Mouse (Mus musculus) right cerebral cortex, postnatal 4 days (tissue): ENCODE results near the gene Rin3.

Experiments
- DNase-seq: peaks from one replicate; pipeline ENCODE4 v3.0.0-alpha.2; 2022

Gene Rin3

DNA sequence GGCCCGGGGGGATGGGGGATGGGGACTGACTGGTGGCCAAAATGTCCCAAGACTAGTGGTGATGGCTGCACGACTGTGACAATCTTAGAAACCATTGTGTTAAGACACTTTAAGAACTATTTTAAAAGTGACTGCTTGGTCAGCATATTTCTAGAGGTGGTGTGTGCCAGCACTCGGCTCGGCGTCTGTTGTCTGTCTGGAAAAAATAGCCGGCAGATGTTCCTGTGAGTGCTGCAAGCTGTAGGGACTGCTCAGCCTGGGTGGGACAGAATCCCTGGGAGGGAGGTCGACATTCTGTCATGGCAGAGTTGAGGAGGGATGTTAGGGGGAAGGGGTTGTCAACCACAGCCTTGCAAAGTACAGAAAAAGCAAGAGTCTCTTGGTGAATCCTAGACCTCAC is 21.0 kb downstream of the Rin3 start:
- DNase-seq: no peak

DNA sequence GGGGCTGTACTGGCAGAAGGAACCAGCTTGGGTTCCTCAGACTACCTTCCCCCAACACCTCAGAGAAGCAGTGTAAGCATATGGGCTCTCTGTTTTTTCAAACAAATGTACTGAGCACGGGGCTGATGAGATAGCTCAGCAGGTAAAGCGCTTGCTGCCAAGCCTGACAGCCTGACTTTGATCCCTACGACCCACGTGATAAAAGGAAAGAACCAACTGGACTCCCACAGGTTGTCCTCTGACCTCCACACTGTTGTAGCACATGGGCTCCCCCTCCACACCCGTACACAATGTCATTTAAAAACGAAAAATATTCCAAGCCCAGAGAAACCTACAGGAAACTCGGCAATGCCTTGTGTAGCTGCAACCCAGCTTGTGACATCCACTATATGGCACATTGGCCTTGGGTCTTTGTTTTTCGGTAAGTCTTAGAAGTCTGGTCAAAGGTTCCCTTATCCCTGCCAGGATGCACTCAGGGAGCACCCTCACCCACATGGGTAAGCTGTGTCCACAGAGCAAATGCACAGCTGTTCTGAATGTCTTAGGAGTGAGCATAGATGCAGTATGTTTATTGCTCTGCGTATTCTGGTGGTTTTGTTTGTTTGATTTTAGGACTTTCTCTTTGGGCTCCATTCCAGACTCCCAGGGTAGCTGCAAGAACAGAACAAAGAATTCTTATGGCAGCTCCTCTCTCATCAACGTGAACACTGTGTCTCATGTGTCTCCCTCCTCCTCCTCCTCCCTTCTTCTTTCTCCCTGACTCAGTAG is 22.4 kb downstream of the Rin3 start:
- DNase-seq: no peak

- DNase-seq: peak; percentile 58
These were observed 25.2 kb downstream of the Rin3 start for GRCm38 (mm10) chr12:102308001-102308456.

GRCm38 (mm10) chr12:102308457-102309011 is 25.7 kb downstream of the Rin3 start:
- DNase-seq: peak; percentile 49

DNA sequence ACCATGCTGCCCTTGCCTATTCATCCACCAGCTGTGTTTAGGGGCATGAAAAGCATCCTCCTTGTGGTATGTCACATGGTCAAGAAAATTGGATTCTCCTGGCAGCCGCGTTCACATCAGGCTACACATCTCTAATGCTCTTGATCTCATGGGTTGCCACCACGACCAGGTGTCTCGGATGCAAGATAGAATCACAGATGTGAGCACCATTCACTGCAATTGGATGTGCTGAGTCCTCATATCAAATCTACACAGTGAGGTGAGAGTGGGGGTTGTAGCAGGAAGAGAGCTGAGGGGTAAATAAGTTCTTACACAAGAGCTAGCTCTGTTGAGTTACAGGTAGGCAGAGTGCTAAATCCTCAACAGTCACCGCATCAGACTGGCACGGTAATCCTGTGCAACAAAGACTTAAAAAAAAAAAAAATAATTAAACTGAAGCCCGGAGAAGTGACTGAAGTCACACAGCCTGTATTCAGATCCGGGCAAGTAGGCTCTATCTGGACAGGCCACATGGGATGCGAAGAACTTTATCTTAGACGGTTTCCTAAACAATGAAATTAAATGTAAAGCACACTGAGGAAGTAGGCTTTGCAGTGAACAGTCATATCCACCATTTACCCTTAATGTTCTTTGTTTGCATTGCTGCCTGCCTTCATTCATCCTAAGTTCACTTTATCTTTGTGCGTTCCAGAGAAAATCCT is 26.4 kb downstream of the Rin3 start:
- DNase-seq: no peak

DNA sequence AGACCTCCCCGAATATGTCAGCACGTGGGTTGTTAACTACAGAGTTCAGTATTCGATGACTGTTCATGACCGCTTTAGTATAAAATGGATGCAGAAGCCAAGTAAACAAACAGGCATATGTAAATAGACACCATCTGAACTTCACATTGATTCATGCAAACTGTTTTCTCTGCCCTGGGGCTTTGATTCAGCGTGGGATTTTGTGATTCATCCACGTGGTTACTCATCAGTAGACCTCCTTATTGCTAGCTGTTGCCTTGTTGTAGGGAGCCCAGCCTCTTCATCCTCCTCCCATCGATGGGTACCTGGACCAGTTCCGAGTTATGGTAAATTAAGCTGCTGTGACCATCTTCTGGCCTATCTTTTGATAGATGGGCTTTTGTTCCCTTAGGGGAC is 26.9 kb downstream of the Rin3 start:
- DNase-seq: no peak

- DNase-seq: no peak
These were observed 27.4 kb downstream of the Rin3 start for GRCm38 (mm10) chr12:102310261-102310660.

GRCm38 (mm10) chr12:102311454-102311853 is 28.6 kb downstream of the Rin3 start:
- DNase-seq: no peak

DNA sequence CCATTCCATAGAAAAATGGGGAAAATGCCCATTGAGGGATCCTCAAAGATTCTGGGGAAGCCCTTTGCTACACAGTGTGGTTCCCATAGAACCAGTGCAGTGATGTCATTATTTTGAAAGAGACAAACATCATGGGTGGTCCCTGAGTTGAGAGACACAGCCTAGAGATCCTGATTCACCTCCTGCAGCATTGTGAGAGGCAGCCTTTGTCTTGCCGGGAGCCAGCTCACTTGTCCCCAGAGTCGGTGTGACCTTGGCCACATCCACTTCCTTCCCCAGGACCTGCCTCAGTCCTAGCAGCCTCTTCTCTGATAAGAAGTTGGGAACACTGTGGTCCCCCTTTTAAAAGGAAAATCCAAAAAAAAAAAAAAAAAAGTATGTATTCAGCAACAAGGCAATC is 36.3 kb downstream of the Rin3 start:
- DNase-seq: no peak

GRCm38 (mm10) chr12:102319899-102320298 is 37.1 kb downstream of the Rin3 start:
- DNase-seq: no peak

GRCm38 (mm10) chr12:102320322-102320721 is 37.5 kb downstream of the Rin3 start:
- no peak for DNase-seq

GRCm38 (mm10) chr12:102321064-102321728 is 38.3 kb downstream of the Rin3 start:
- no peak for DNase-seq

DNA sequence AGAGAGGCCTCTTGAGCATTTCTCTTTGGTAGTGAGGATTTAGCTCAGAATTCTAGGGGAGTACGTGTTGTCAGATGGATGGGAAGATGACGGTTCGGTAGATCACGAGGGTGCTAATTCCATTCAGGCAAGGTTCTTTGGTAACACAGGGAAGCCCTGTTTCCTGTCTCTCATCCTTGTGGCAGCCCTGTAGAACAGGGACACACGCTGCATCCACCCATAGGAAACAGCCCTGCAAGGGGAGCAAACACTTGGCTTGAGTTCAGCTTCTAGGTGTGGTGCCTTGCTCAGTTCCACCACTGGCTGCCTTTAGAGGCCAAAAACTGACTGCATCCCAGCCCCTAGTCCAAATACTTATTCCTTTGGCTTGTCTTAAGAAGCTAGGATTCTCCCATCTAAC is 39.0 kb downstream of the Rin3 start:
- no peak for DNase-seq

DNA sequence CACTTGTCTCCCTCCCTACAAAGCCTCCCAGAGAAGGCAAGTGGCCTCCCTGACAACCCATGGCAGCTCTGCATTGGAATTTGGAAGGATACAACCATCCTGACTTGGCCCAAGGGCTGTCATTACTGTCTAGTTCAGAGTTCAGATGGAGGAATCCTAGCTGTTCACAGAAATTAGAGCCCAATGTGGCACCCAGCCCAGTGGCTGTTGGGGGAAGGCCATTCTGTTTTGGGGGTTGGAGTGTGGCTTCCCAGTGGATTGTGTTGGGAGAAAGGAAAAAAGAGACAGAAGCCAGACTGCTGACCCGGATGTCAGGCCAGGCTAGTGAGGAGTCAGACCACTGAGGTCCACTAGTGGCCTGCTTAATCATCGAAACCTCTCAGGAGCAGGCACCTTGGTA is 40.5 kb downstream of the Rin3 start:
- DNase-seq: no peak

- DNase-seq: no peak
These were observed 41.5 kb downstream of the Rin3 start for GRCm38 (mm10) chr12:102324156-102324885.

DNA sequence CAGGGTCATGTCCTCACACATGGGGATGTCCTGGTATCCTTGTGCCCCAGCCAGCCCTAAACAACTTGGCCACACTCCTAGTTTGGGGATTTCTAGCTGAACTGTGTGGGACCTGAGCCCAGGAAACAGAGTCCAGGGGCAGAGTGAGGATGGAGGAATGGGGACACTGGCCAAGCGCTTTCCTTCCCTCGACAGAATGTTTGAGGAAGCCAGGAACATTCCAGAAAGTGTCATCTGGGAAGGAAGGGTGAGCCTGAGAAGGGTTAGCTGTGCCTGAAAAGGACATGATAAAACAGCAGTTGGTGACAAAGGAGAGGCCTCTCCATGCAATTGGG is 42.0 kb downstream of the Rin3 start:
- DNase-seq: no peak

GRCm38 (mm10) chr12:102326753-102327340 is 44.0 kb downstream of the Rin3 start:
- DNase-seq: no peak

- DNase-seq: no peak
These were observed 44.7 kb downstream of the Rin3 start for GRCm38 (mm10) chr12:102327525-102327924.

GRCm38 (mm10) chr12:102328090-102328489 is 45.2 kb downstream of the Rin3 start:
- no peak for DNase-seq

GRCm38 (mm10) chr12:102330188-102330587 is 47.3 kb downstream of the Rin3 start:
- DNase-seq: no peak

- no peak for DNase-seq
These were observed 47.9 kb downstream of the Rin3 start for GRCm38 (mm10) chr12:102330731-102331130.

DNA sequence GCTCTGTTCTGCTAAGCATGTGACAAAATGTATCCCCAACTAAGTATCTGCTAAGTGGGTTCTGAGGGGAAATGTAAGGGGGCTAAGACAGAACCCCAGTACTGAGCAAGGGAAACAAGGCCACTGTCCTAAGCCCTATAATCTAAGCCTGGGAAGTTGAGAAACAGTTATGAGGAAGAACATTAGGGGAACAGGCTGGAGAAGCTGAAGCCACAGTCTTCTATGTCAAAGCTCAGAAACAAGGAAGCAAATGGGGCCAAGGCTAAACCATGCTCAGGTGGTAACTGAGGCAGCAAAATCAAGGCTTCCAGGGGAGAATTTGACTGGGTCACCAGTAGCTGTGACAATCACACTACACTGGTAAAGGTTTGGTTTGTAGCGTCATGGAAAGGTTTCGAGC is 50.3 kb downstream of the Rin3 start:
- no peak for DNase-seq

DNA sequence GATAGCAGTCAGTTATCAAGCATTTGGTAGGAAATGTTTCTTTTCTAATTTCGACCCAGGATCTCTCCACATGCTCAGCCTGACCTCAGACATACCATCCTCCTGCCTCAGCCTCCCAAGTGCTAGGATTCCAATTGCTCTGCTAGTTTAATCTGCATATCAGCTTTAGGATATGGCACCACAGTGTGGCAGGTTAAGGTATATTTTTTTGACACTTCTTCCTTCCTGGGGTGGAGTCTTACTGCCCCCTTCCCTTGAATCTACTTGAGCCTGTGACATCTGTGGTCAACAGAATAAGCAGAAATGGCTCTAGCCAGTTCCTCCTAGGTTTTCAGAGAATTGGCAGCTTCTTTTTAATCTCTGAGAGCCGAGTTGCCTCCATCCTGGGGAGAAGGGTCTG is 56.2 kb downstream of the Rin3 start:
- DNase-seq: no peak
